Mouse (Mus musculus): ENCODE measurements at regions not wholly inside any gene's neighbourhood (a gene's known extent, or its start where the extent isn't known, plus 50 kb on each side); places are given as distances from the start of the nearest gene placed in this dataset.

GRCm38 (mm10) chr11:56116553-56117232 is 75.9 kb upstream of the Nmur2 start:
- 48% methylated on average over 12 of the region's 12 CpGs for WGBS
- Histone ChIP-seq H3K36me3 (ENCODE audit: control insufficient read depth, insufficient read depth, low read length) (no peaks in the 10 kb centered on the region), H3K4me1 (replicated peaks; ENCODE audit: control insufficient read depth, insufficient read depth, low read length) (no peaks in the 10 kb centered on the region), H3K27ac (ENCODE audit: control insufficient read depth, insufficient read depth, low read length) (no peak overlapping the region), H3K27me3 (ENCODE audit: control insufficient read depth, insufficient read depth, low read length) (no peaks in the 10 kb centered on the region), H3K4me3 (ENCODE audit: control insufficient read depth, insufficient read depth, low read length) (no peak overlapping the region)
- TF ChIP-seq CTCF (IDR thresholded peaks at IDR 0.05; ENCODE audit: borderline replicate concordance, control insufficient read depth, extremely low read depth, insufficient read depth, low read length, poor library complexity) (no peak), POLR2A (IDR thresholded peaks at IDR 0.05; ENCODE audit: control insufficient read depth, extremely low read depth, insufficient read depth, low read length, poor library complexity) (no peak)
- DNase-seq, result no peak

- Histone ChIP-seq H3K4me3 (ENCODE audit: control insufficient read depth, insufficient read depth, low read length) (no peak overlapping the region), H3K27me3 (ENCODE audit: control insufficient read depth, insufficient read depth, low read length) (no peaks in the 10 kb centered on the region), H3K4me1 (replicated peaks; ENCODE audit: control insufficient read depth, insufficient read depth, low read length) (no peaks in the 10 kb centered on the region), H3K27ac (ENCODE audit: control insufficient read depth, insufficient read depth, low read length) (no peak overlapping the region), H3K36me3 (ENCODE audit: control insufficient read depth, insufficient read depth, low read length) (no peaks in the 10 kb centered on the region)
- peak; percentile 17 for DNase-seq
- TF ChIP-seq POLR2A (IDR thresholded peaks at IDR 0.05; ENCODE audit: control insufficient read depth, extremely low read depth, insufficient read depth, low read length, poor library complexity) (no peak), CTCF (IDR thresholded peaks at IDR 0.05; ENCODE audit: borderline replicate concordance, control insufficient read depth, extremely low read depth, insufficient read depth, low read length, poor library complexity) (no peak)
- WGBS, result 7% methylated on average over 3 of the region's 3 CpGs
Observed at GRCm38 (mm10) chr11:56107929-56108328, 67.1 kb upstream of the Nmur2 start.

GRCm38 (mm10) chr11:56105632-56106031 is 64.8 kb upstream of the Nmur2 start:
- no peak for TF ChIP-seq CTCF (IDR thresholded peaks at IDR 0.05; ENCODE audit: borderline replicate concordance, control insufficient read depth, extremely low read depth, insufficient read depth, low read length, poor library complexity)
- no peak for TF ChIP-seq POLR2A (IDR thresholded peaks at IDR 0.05; ENCODE audit: control insufficient read depth, extremely low read depth, insufficient read depth, low read length, poor library complexity)
- WGBS, result 29% methylated on average over 4 of the region's 4 CpGs
- Histone ChIP-seq H3K36me3 (ENCODE audit: control insufficient read depth, insufficient read depth, low read length) (no peaks in the 10 kb centered on the region), H3K27ac (ENCODE audit: control insufficient read depth, insufficient read depth, low read length) (no peak overlapping the region), H3K4me1 (replicated peaks; ENCODE audit: control insufficient read depth, insufficient read depth, low read length) (no peaks in the 10 kb centered on the region), H3K4me3 (ENCODE audit: control insufficient read depth, insufficient read depth, low read length) (no peak overlapping the region), H3K27me3 (ENCODE audit: control insufficient read depth, insufficient read depth, low read length) (no peaks in the 10 kb centered on the region)
- DNase-seq, result peak; percentile 11

- Histone ChIP-seq H3K27me3 (ENCODE audit: control insufficient read depth, insufficient read depth, low read length) (no peaks in the 10 kb centered on the region), H3K4me1 (replicated peaks; ENCODE audit: control insufficient read depth, insufficient read depth, low read length) (no peaks in the 10 kb centered on the region), H3K36me3 (ENCODE audit: control insufficient read depth, insufficient read depth, low read length) (no peaks in the 10 kb centered on the region), H3K4me3 (ENCODE audit: control insufficient read depth, insufficient read depth, low read length) (no peak overlapping the region), H3K27ac (ENCODE audit: control insufficient read depth, insufficient read depth, low read length) (no peak overlapping the region)
- DNase-seq, result no peak
- 85% methylated on average over 2 of the region's 2 CpGs for WGBS
- no peak for TF ChIP-seq CTCF (IDR thresholded peaks at IDR 0.05; ENCODE audit: borderline replicate concordance, control insufficient read depth, extremely low read depth, insufficient read depth, low read length, poor library complexity)
- no peak for TF ChIP-seq POLR2A (IDR thresholded peaks at IDR 0.05; ENCODE audit: control insufficient read depth, extremely low read depth, insufficient read depth, low read length, poor library complexity)
Observed at GRCm38 (mm10) chr11:56092891-56093290, 52.1 kb upstream of the Nmur2 start.

Measured in thymus, adult 2 months (tissue).